8 mouse cellular contexts compared by ENCODE assay signal in genomic region chr8:126298296-126299093, GRCm38 (mm10). TPM values are rescaled to one million over a fixed set of nuclear protein-coding genes. Genes with fewer than 3 reads are reported as not detected.
DNase-seq lines count a peak whose midpoint lies in the region; ATAC-seq and TF ChIP-seq lines count a peak whose summit lies in the region.
"Had no signal": no experiment of that assay in that cellular context is flagged by ENCODE, and none has a peak within 500 bp of the region (broad histone marks: within the 10 kb centered on the region; RNA-seq: fewer than 3 reads in every experiment).

Slc35f3 (plus strand) TSS chr8:126298558.

- WGBS in limb, embryonic 11.5 days: under 1% methylated on average over 68 of the region's 72 CpGs
- under 1% methylated on average over 69 of the region's 72 CpGs for WGBS in midbrain, embryonic 13.5 days

- DNase-seq in adrenal gland, postnatal 14 days: peak; percentile 58
- peak; percentile 57 to 66 for DNase-seq in cerebellum, postnatal 10 days
- peak; percentile 32 to 51 for DNase-seq in frontal cortex, postnatal 10 days (ENCODE audit: low spot score in 2 of 2)
- DNase-seq in kidney, adult 8-10 months: peak; percentile 56 to 71
- DNase-seq in limb, embryonic 11.5 days (ENCODE audit: low spot score): peak; percentile 61

- TF ChIP-seq CTCF in testis, adult 2 months (IDR thresholded peaks at IDR 0.05; ENCODE audit: control insufficient read depth, insufficient read depth, insufficient replicate concordance, low read depth, low read length): no peak

- no peak for TF ChIP-seq POLR2A in testis, adult 2 months (IDR thresholded peaks at IDR 0.05; ENCODE audit: control insufficient read depth, low read depth, low read length)

- no peaks in the 10 kb centered on the region for H3K9me3 ChIP-seq in limb, embryonic 11.5 days (ENCODE audit: control insufficient read depth, low read length)
- H3K9me3 ChIP-seq in midbrain, embryonic 13.5 days: no peaks in the 10 kb centered on the region

- H3K4me1 ChIP-seq in limb, embryonic 11.5 days (ENCODE audit: control insufficient read depth, insufficient read depth, low read length): no peaks in the 10 kb centered on the region; the same call in 1 of the 2 replicates
- peaks cover 10% of the 10 kb centered on the region for H3K4me1 ChIP-seq in midbrain, embryonic 13.5 days (replicated peaks)
- peaks cover 7% of the 10 kb centered on the region for H3K4me1 ChIP-seq in testis, adult 2 months (ENCODE audit: control insufficient read depth, insufficient read depth, low read length)

- no peak within 1 kb of the TSS for H3K27ac ChIP-seq in limb, embryonic 11.5 days (replicated peaks; ENCODE audit: low read depth, low read length)
- H3K27ac ChIP-seq in midbrain, embryonic 13.5 days: no peak within 1 kb of the TSS
- no peak within 1 kb of the TSS for H3K27ac ChIP-seq in testis, adult 2 months (ENCODE audit: control insufficient read depth, insufficient read depth, low read depth, low read length)

- H3K9ac ChIP-seq in limb, embryonic 11.5 days (ENCODE audit: low read length): peak within 1 kb of the TSS; percentile 49
- H3K9ac ChIP-seq in midbrain, embryonic 13.5 days (replicated peaks): peak within 1 kb of the TSS; percentile 72

- H3K27me3 ChIP-seq in limb, embryonic 11.5 days (ENCODE audit: control insufficient read depth, insufficient read depth, low read length): peaks cover 25% of the 10 kb centered on the region
- peaks cover 32% of the 10 kb centered on the region for H3K27me3 ChIP-seq in midbrain, embryonic 13.5 days
- no peaks in the 10 kb centered on the region for H3K27me3 ChIP-seq in testis, adult 2 months (ENCODE audit: control insufficient read depth, insufficient read depth, low read length)

- peak within 1 kb of the TSS; percentile 91 for H3K4me2 ChIP-seq in limb, embryonic 11.5 days (ENCODE audit: low read depth, severe bottlenecking)
- H3K4me2 ChIP-seq in midbrain, embryonic 13.5 days (replicated peaks): peak within 1 kb of the TSS; percentile 92

- ATAC-seq in limb, embryonic 11.5 days (ENCODE audit: insufficient number of reproducible peaks, low FRiP score, low TSS enrichment, low read depth): peak; percentile 55
- ATAC-seq in midbrain, embryonic 13.5 days: peak; percentile 87

- peak within 1 kb of the TSS; percentile 47 for H3K4me3 ChIP-seq in limb, embryonic 11.5 days (ENCODE audit: low read depth, low read length)
- H3K4me3 ChIP-seq in midbrain, embryonic 13.5 days (replicated peaks): peak within 1 kb of the TSS; percentile 54
- peak within 1 kb of the TSS; percentile 7; the same call in 1 of the 2 replicates for H3K4me3 ChIP-seq in testis, adult 2 months (ENCODE audit: control insufficient read depth, low read depth, low read length)
- H3K4me3 ChIP-seq: erythroblast, embryonic 14.5 days had no signal

- H3K36me3 ChIP-seq in limb, embryonic 11.5 days (ENCODE audit: control insufficient read depth, insufficient read depth, low read length): no peaks in the 10 kb centered on the region
- no peaks in the 10 kb centered on the region for H3K36me3 ChIP-seq in midbrain, embryonic 13.5 days
- H3K36me3 ChIP-seq in testis, adult 2 months (ENCODE audit: control insufficient read depth, insufficient read depth, low read length): no peaks in the 10 kb centered on the region

RNA-seq across cellular contexts. Expression of gene Slc35f3, which starts in this region (rescaled TPM):
- 1.2 and 1.3 TPM in 2 replicates for total RNA-seq in adrenal gland, postnatal 14 days (2021)
- not detected in 2 replicates for polyA plus RNA-seq in limb, embryonic 11.5 days (2014; fragmentation: Nextera tagmentation; extraction: Ambion mirVana)
- polyA plus RNA-seq in midbrain, embryonic 13.5 days (2015; fragmentation: Nextera tagmentation; extraction: Ambion mirVana): 0.54 and 0.75 TPM in 2 replicates
- 0.08 and 0.14 TPM in 2 replicates for polyA plus RNA-seq in testis, adult 2 months (2012; rRNA removed)
- polyA plus RNA-seq: erythroblast, embryonic 14.5 days had no signal

Comparison
In these comparisons a context has a peak if more than half of its experiments do, and no peak if none do; other contexts are left out.
1. Peak in DNase-seq, ATAC-seq, H3K4me3 ChIP-seq, H3K9ac ChIP-seq and H3K4me2 ChIP-seq in limb, embryonic 11.5 days; RNA of the gene not detected or under 1 TPM.
2. Peak in ATAC-seq, H3K4me3 ChIP-seq, H3K9ac ChIP-seq and H3K4me2 ChIP-seq in midbrain, embryonic 13.5 days; RNA of the gene not detected or under 1 TPM.